Mouse (Mus musculus): ENCODE measurements at regions not wholly inside any gene's neighbourhood (a gene's known extent, or its start where the extent isn't known, plus 50 kb on each side); places are given as distances from the start of the nearest gene placed in this dataset.
"Not testable (repeated sequence)": the region's sequence is repeated elsewhere in the genome, so short reads cannot be mapped to it uniquely, and the experiment has no call there.

- TF ChIP-seq CTCF (IDR thresholded peaks at IDR 0.05; ENCODE audit: borderline replicate concordance, insufficient read depth, low read depth, low read length) (no peak), POLR2A (IDR thresholded peaks at IDR 0.05; ENCODE audit: borderline replicate concordance, insufficient read depth, low read length) (no peak)
- no peaks in the 10 kb centered on the region for H3K4me1 ChIP-seq (ENCODE audit: control insufficient read depth, insufficient read depth, low read length)
- H3K27ac ChIP-seq (ENCODE audit: insufficient read depth, low read length) = no peak overlapping the region
- DNase-seq = no peak
- no peaks in the 10 kb centered on the region for H3K27me3 ChIP-seq (ENCODE audit: control insufficient read depth, insufficient read depth, low read length)
- WGBS = 83% methylated on average over 10 of the region's 10 CpGs
- H3K4me3 ChIP-seq (replicated peaks; ENCODE audit: insufficient read depth, low read depth, low read length) = no peak overlapping the region
These were observed 307.5 kb upstream of the Cwc22 start for GRCm38 (mm10) chr2:78253601-78254097.

- WGBS = 53% methylated on average over 5 of the region's 5 CpGs
- no peaks in the 10 kb centered on the region for H3K27me3 ChIP-seq (ENCODE audit: control insufficient read depth, insufficient read depth, low read length)
- TF ChIP-seq CTCF (IDR thresholded peaks at IDR 0.05; ENCODE audit: borderline replicate concordance, insufficient read depth, low read depth, low read length) (no peak), POLR2A (IDR thresholded peaks at IDR 0.05; ENCODE audit: borderline replicate concordance, insufficient read depth, low read length) (no peak)
- H3K4me3 ChIP-seq (replicated peaks; ENCODE audit: insufficient read depth, low read depth, low read length) = no peak overlapping the region
- no peaks in the 10 kb centered on the region for H3K4me1 ChIP-seq (ENCODE audit: control insufficient read depth, insufficient read depth, low read length)
- no peak for DNase-seq
- H3K27ac ChIP-seq (ENCODE audit: insufficient read depth, low read length) = no peak overlapping the region
These were observed 300.2 kb upstream of the Cwc22 start for GRCm38 (mm10) chr2:78246354-78246753.

GRCm38 (mm10) chr2:78240299-78240698, 294.1 kb upstream of the Cwc22 start:
- TF ChIP-seq POLR2A (IDR thresholded peaks at IDR 0.05; ENCODE audit: borderline replicate concordance, insufficient read depth, low read length) (no peak), CTCF (IDR thresholded peaks at IDR 0.05; ENCODE audit: borderline replicate concordance, insufficient read depth, low read depth, low read length) (no peak)
- Histone ChIP-seq H3K27me3 (ENCODE audit: control insufficient read depth, insufficient read depth, low read length) (no peaks in the 10 kb centered on the region), H3K4me3 (replicated peaks; ENCODE audit: insufficient read depth, low read depth, low read length) (no peak overlapping the region), H3K27ac (ENCODE audit: insufficient read depth, low read length) (no peak overlapping the region), H3K4me1 (ENCODE audit: control insufficient read depth, insufficient read depth, low read length) (0 out of 2 replicates have a peak, but pooled peaks cover 3% of the 10 kb centered on the region)
- WGBS = 41% methylated on average over 2 of the region's 2 CpGs
- no peak for DNase-seq

- 93% methylated on average over 4 of the region's 4 CpGs for WGBS
- not testable (repeated sequence) for DNase-seq; H3K27me3 ChIP-seq (ENCODE audit: control insufficient read depth, insufficient read depth, low read length); H3K4me3 ChIP-seq (replicated peaks; ENCODE audit: insufficient read depth, low read depth, low read length); H3K27ac ChIP-seq (ENCODE audit: insufficient read depth, low read length); H3K4me1 ChIP-seq (ENCODE audit: control insufficient read depth, insufficient read depth, low read length)
These were observed 279.4 kb upstream of the Cwc22 start for GRCm38 (mm10) chr2:78225383-78226100.

GRCm38 (mm10) chr2:78214469-78214868, 268.3 kb upstream of the Cwc22 start:
- no peak for DNase-seq
- H3K27ac ChIP-seq (ENCODE audit: insufficient read depth, low read length) = no peak overlapping the region
- no peaks in the 10 kb centered on the region for H3K4me1 ChIP-seq (ENCODE audit: control insufficient read depth, insufficient read depth, low read length)
- H3K27me3 ChIP-seq (ENCODE audit: control insufficient read depth, insufficient read depth, low read length) = no peaks in the 10 kb centered on the region
- WGBS = 60% methylated on average over 8 of the region's 8 CpGs
- TF ChIP-seq CTCF (IDR thresholded peaks at IDR 0.05; ENCODE audit: borderline replicate concordance, insufficient read depth, low read depth, low read length) (no peak), POLR2A (IDR thresholded peaks at IDR 0.05; ENCODE audit: borderline replicate concordance, insufficient read depth, low read length) (no peak)
- no peak overlapping the region for H3K4me3 ChIP-seq (replicated peaks; ENCODE audit: insufficient read depth, low read depth, low read length)

- Histone ChIP-seq H3K27me3 (ENCODE audit: control insufficient read depth, insufficient read depth, low read length) (no peaks in the 10 kb centered on the region), H3K27ac (ENCODE audit: insufficient read depth, low read length) (no peak overlapping the region), H3K4me3 (replicated peaks; ENCODE audit: insufficient read depth, low read depth, low read length) (no peak overlapping the region), H3K4me1 (ENCODE audit: control insufficient read depth, insufficient read depth, low read length) (no peaks in the 10 kb centered on the region)
- DNase-seq = no peak
- WGBS = 86% methylated on average over 5 of the region's 5 CpGs
- TF ChIP-seq POLR2A (IDR thresholded peaks at IDR 0.05; ENCODE audit: borderline replicate concordance, insufficient read depth, low read length) = no peak
- no peak for TF ChIP-seq CTCF (IDR thresholded peaks at IDR 0.05; ENCODE audit: borderline replicate concordance, insufficient read depth, low read depth, low read length)
These were observed 258.9 kb upstream of the Cwc22 start for GRCm38 (mm10) chr2:78205125-78205524.

GRCm38 (mm10) chr2:78196006-78196405, 249.8 kb upstream of the Cwc22 start:
- Histone ChIP-seq H3K27ac (ENCODE audit: insufficient read depth, low read length) (no peak overlapping the region), H3K4me1 (ENCODE audit: control insufficient read depth, insufficient read depth, low read length) (no peaks in the 10 kb centered on the region), H3K4me3 (replicated peaks; ENCODE audit: insufficient read depth, low read depth, low read length) (no peak overlapping the region), H3K27me3 (ENCODE audit: control insufficient read depth, insufficient read depth, low read length) (no peaks in the 10 kb centered on the region)
- WGBS = 88% methylated on average over 4 of the region's 4 CpGs
- no peak for DNase-seq
- no peak for TF ChIP-seq CTCF (IDR thresholded peaks at IDR 0.05; ENCODE audit: borderline replicate concordance, insufficient read depth, low read depth, low read length)
- no peak for TF ChIP-seq POLR2A (IDR thresholded peaks at IDR 0.05; ENCODE audit: borderline replicate concordance, insufficient read depth, low read length)

GRCm38 (mm10) chr2:78189620-78190019, 243.4 kb upstream of the Cwc22 start:
- Histone ChIP-seq H3K4me3 (replicated peaks; ENCODE audit: insufficient read depth, low read depth, low read length) (no peak overlapping the region), H3K27ac (ENCODE audit: insufficient read depth, low read length) (no peak overlapping the region), H3K4me1 (ENCODE audit: control insufficient read depth, insufficient read depth, low read length) (no peaks in the 10 kb centered on the region), H3K27me3 (ENCODE audit: control insufficient read depth, insufficient read depth, low read length) (no peaks in the 10 kb centered on the region)
- 13% methylated on average over 1 of the region's 1 CpGs for WGBS
- DNase-seq = no peak
- TF ChIP-seq POLR2A (IDR thresholded peaks at IDR 0.05; ENCODE audit: borderline replicate concordance, insufficient read depth, low read length) = no peak
- no peak for TF ChIP-seq CTCF (IDR thresholded peaks at IDR 0.05; ENCODE audit: borderline replicate concordance, insufficient read depth, low read depth, low read length)
